Mouse (Mus musculus) gastrocnemius, adult 18-20 months (tissue): ENCODE measurements around the gene Gm1113. TPM values are rescaled to one million over a fixed set of nuclear protein-coding genes. Genes with fewer than 3 reads are reported as not detected.

Experiments
- DNase-seq: peaks from one replicate; pipeline ENCODE4 v3.0.0; 2021; ENCODE audit warnings: low spot score
- total RNA-seq, 2 experiments: library from RNA; stranded (reverse); gene quantifications; 2 replicates each; pipeline ENCODE4 v1.2.3; 2021

Gm1113 gene
- total RNA-seq, 2 experiments from 2014 or later = not detected

GRCm38 (mm10) chr9:35529141-35529540, 11.1 kb upstream of the Gm1113 start:
- DNase-seq = no peak

DNA sequence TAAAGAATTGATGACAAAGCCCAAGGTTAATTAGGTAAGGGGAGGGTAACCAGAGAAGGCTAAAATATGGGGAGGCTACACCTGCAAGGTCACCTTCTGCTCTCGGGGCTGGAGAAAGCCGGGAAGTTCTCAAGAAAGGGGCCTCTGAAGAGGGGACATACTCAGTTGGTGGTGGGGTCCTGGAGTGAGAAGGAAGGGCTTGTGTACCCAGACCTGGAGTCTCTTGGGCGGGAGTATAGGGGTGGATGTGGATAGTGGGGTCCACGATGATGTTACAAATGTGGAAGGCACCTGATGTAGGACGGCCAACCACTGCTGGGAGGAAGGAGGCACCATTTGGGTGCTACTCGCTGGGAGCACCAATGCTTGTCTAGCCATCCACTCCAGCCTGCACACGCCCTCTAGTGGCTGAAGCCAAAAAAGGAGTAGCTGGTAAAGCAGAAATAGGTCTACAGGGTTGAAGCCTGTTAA, 5.9 kb upstream of the Gm1113 start:
- peak; percentile 76 for DNase-seq

DNA sequence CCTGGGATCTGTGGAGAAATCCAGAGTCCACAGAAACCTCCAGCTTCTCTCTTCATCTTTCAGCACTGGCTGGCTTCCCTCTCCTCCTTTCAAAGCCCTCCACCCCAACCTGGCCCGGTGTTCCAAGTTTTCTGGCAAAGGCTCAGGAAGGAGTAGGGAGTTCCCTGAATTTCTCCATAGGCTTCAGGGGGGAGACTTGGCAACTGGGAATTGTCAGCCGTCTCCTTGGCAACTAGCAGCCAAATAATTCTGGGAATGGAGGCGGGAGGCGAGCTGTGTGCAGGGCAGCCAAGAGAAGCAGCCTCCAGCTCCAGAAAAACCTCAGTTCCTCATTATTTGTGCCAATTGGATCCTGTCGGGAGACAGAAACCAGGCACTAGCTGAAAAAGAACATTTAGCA, 5.5 kb upstream of the Gm1113 start:
- peak; percentile 48 for DNase-seq

- no peak for DNase-seq
Observed at GRCm38 (mm10) chr9:35522821-35523515, 4.9 kb upstream of the Gm1113 start.

DNA sequence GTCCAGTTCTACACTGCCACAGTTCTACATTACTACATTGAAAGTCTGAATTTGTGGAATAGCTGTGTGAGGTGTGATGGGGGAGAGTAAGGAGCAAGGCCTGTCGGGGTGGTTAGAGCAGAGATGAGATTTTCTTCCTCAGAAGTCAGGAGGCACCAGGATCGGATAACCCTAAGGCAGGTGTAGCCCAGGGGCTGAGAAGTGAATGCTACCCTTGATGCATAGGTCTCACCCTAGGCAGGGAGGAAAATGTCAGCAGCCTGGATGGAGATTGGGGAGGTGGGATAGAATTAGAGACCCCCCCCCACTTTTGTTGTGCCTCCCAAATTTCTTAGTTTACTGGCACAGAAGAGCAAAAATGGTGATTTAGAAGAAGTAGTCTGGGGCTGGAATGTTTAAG, 4.2 kb upstream of the Gm1113 start:
- DNase-seq = no peak

- DNase-seq = no peak
Observed at GRCm38 (mm10) chr9:35520631-35521348, 2.7 kb upstream of the Gm1113 start.

DNA sequence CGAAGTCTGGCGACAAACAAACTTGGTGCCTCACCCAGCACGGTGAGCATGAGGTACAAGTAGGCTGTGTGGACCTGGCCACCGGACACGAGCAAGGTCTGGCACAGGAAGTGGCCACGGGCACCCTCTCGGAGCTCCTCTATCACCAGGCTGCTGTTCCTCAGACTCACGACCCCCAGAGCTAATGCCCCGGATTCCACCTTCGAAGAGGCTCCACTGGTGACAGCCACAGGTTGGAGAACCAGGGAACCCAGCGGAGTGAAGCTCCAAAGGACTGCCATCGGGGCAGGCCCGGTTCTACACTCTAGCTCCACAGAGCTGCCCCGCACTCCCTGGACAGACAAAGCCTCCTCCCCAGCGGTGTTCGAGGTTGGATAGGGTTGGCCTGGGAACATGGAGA, 1.4 kb downstream of the Gm1113 start:
- DNase-seq = no peak

- DNase-seq = no peak
Observed at GRCm38 (mm10) chr9:35516182-35516581, 1.9 kb downstream of the Gm1113 start.

DNA sequence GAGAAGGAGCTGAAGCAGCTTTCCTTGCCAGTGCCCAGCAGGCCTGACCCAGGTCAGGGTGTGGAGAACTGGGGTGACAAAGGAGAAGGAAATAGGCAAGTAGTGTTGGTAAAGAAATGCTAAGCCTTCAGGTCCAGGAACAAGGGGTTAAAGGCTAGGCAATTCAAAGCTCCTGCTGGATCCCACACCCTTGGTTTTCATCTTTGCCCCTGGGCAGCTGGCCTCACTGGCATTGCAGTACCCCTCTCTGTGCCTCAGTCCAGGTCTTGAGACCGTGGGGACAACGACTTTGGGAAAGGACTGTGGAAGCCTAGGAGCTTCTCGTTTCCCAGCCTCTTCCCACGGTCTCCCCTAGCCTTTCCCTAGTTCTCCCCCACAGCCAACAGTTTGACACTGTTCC, 4.2 kb downstream of the Gm1113 start:
- no peak for DNase-seq

- DNase-seq = peak; percentile 68
Observed at GRCm38 (mm10) chr9:35508234-35508633, 9.8 kb downstream of the Gm1113 start.

DNA sequence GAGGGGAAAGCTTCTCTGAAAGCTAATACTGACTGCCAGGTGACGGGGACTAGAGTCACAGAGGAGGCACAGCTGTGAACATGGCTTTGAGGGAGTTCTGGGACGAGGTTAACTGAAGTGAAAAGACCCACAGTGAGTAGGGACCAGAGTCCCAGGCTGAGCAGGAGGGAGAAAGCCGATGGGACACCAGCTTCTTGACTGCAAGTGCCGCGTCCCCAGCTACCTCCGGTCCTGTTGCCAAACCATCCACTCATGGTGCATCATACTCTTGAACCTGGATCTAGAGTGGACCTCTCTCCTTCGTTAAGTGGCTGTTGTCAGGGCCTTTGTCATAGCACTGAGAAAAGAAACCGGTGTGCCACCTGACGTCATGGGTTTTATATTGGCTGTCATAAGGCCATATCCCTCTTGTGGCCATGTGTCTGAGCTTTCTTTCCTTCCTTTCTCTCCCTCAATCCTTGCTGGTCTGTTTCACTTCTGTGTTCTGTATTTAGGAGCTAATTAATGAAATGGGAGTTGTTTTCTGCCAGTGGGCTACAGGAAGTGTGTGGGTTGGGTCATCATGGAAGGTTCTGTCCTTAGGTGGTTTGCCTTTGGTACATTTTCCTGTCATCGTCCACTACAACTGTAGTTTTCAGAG, 15.6 kb downstream of the Gm1113 start:
- DNase-seq = no peak

DNA sequence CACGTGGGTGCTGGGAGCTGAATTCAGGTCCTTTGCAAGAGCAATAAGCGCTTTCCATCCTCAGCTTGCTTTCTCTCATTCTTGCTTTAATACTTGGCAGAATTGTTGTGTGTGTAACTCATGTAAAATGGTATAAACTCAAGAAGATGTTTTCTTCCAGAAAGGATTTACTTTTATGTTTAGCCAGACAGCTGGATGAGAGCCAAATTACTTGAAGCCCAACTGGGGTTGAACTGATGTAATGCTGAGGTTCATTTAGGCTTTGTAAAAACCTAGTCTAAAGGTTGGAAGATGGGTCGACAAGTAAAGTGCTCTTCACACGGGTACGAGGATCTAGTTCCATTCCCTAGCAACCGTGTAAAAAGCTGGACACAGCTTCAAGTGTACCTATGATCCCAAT, 18.1 kb downstream of the Gm1113 start:
- DNase-seq = no peak

DNA sequence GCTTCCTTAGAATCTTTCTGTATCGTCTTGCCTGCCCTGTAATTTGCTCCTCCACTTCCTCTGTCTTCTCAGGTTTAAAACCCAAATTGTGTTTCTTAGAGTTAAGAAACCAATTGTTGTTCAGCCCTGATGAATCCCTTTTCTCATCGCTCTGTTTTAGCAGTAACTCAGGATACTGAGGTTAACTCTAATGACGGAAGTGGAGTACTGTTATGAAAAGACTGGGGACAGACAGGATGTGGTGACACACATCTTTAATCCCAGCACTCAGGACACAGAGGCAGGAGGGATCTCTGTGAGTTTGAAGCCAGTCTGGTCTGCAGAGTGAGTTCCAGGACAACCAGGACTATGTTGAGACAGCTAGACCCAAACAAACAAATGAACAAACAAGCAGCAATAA, 22.6 kb downstream of the Gm1113 start:
- no peak for DNase-seq

DNA sequence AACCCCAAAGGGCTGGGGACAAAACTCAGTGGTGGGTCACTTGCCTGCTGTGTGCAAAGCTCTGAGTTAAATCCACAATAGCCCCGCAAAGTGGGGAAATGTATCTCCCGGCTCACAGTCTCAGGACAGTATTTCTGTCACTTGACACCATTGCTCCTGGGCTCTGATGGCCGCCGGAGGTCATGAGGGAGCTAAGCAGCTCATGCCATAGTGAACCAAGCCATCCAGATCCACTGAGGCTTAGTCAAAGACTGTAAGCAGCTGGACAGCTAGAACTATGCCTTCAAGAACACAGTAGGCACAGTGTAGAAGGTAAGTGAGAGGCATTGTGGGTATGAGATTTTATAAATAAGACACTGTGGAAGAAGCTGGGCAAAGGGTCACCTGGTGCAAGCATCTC, 23.1 kb downstream of the Gm1113 start:
- no peak for DNase-seq

DNA sequence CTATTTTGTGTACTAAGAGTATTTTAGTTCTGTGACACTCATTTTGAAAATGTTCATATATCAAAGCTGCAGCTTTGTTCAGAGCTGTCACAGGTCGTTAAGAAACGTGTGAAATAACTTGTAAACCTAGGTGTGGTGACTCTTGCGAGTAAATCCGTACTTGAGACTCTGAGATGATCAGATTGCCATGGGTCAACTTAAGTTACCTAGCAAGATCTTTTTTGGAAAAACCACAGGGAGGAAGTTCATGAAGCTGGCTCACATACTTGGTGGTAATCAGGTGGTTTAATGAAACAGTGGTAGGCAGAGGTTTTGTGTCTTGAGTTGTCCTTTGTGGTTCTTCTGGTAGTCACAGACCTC, 24.4 kb downstream of the Gm1113 start:
- DNase-seq = no peak

- no peak for DNase-seq
Observed at GRCm38 (mm10) chr9:35493033-35493732, 24.9 kb downstream of the Gm1113 start.

- DNase-seq = no peak
Observed at GRCm38 (mm10) chr9:35491109-35491866, 26.8 kb downstream of the Gm1113 start.

GRCm38 (mm10) chr9:35488496-35488895, 29.6 kb downstream of the Gm1113 start:
- no peak for DNase-seq

GRCm38 (mm10) chr9:35486616-35487015, 31.5 kb downstream of the Gm1113 start:
- no peak for DNase-seq

GRCm38 (mm10) chr9:35483949-35484348, 34.1 kb downstream of the Gm1113 start:
- no peak for DNase-seq
